Mouse (Mus musculus) liver, embryonic 11.5 days (tissue): ENCODE results near the gene Agpat4. TPM values are rescaled to one million over a fixed set of nuclear protein-coding genes. Genes with fewer than 3 reads are reported as not detected.
"Not testable (repeated sequence)": the region's sequence is repeated elsewhere in the genome, so short reads cannot be mapped to it uniquely, and the experiment has no call there.

ENCODE experiments used
- ATAC-seq: fragments of 200-750 bp; cut with Nextera tagmentation; replicated peaks from 2 replicates; pipeline ENCODE4 v1.8.0; 2017; ENCODE audit warnings: moderate number of reproducible peaks, mild to moderate bottlenecking, moderate TSS enrichment, moderate library complexity; ENCODE audit not compliant: low FRiP score
- DNase-seq: peaks from one replicate; pipeline ENCODE4 v3.0.0-alpha.2; 2017; ENCODE audit warnings: low spot score
- H3K27ac ChIP-seq: fragments of 300-500 bp; sonication (generic); 2 replicates; pipeline ENCODE4 v1.5.1; 2014; ENCODE audit warnings: mild to moderate bottlenecking, low read depth, low read length, control low read depth
- H3K27me3 ChIP-seq: fragments of 300-500 bp; sonication (generic); replicated peaks from 2 replicates; pipeline ENCODE4 v1.6.1; 2014; ENCODE audit warnings: low read length, mixed read lengths; ENCODE audit not compliant: control insufficient read depth, insufficient read depth
- H3K36me3 ChIP-seq: fragments of 300-500 bp; sonication (generic); 2 replicates; pipeline ENCODE4 v1.6.1; 2014; ENCODE audit warnings: mild to moderate bottlenecking, low read length, moderate library complexity, mixed read lengths; ENCODE audit not compliant: control insufficient read depth, insufficient read depth
- H3K4me1 ChIP-seq: fragments of 300-500 bp; sonication (generic); replicated peaks from 2 replicates; pipeline ENCODE4 v1.6.1; 2014; ENCODE audit warnings: low read length, mixed read lengths; ENCODE audit not compliant: control insufficient read depth, insufficient read depth
- H3K4me2 ChIP-seq: fragments of 300-500 bp; sonication (generic); 2 replicates; pipeline ENCODE4 v1.6.1; 2014; ENCODE audit warnings: mild to moderate bottlenecking, control low read depth, moderate library complexity
- H3K4me3 ChIP-seq: fragments of 300-500 bp; sonication (generic); 2 replicates; pipeline ENCODE4 v1.5.1; 2014; ENCODE audit warnings: low read depth, low read length, control low read depth
- H3K9ac ChIP-seq: fragments of 300-500 bp; sonication (generic); 2 replicates; pipeline ENCODE4 v1.6.1; 2014; ENCODE audit warnings: low read depth, low read length, control low read depth
- H3K9me3 ChIP-seq: fragments of 300-500 bp; sonication (generic); 2 replicates; pipeline ENCODE4 v1.6.1; 2016; ENCODE audit warnings: low read length, inconsistent platforms, mixed read lengths; ENCODE audit not compliant: control insufficient read depth
- WGBS: fragments of 180-500 bp; shearing (Covaris S2); extraction: QIAGEN DNeasy Blood & Tissue Kit; methylation state at CpG from one replicate; pipeline ENCODE4 v1.1.7; 2014; 5-methylcytosine and 5-hydroxymethylcytosine counted together
- polyA plus RNA-seq: library from polyadenylated mRNA; unstranded; fragments of >200 nt; fragmentation: Nextera tagmentation; extraction: Ambion mirVana; gene quantifications from 2 replicates; pipeline ENCODE4 v1.2.1, GENCODE M21; 2014

Gene Agpat4
- polyA plus RNA-seq, 1 experiment from 2014 or later: 30.4 TPM

DNA sequence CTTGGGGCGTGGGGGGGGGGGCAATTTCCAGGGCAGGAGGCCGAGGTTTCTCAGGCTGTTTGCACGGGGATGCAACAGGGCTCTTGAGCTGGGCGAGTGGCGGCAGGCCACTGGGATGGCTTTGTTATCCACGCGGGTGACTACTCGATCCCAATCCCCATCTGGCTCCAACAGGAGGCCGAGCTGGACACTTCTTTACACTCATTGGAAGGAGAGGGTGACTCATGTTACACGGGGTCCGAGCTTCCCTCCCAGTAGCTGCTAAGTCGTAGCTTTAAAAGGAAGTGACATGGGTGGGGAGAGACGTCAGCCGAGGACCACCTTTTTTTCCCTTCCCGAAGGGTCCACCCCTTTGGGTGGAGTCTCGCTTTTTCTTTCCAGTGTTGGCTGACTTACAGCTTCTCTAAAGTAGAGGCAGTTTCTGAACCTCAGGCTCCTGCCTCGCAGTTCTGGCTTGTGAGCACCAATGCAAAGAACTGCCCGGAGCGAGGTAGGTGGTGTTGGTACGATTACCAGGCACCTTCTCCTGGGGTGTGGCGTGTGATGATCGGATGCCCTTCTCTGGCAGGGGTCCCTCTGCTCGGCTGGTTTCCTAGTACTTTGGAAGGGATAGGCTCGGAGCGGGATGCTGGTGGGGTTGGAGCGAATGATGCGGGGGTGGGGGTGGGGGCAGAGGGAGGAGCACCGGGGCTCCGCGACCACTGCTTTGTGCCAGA, 580 bp downstream of the Agpat4 start:
- Histone ChIP-seq H3K4me2 (peak overlapping the region; percentile 97), H3K4me1 (peaks cover 15% of the 10 kb centered on the region), H3K27ac (peak overlapping the region; percentile 93), H3K36me3 (no peaks in the 10 kb centered on the region), H3K4me3 (peak overlapping the region; percentile 77), H3K27me3 (no peaks in the 10 kb centered on the region), H3K9ac (peak overlapping the region; percentile 87), H3K9me3 (no peaks in the 10 kb centered on the region)
- DNase-seq (peak; percentile 81), ATAC-seq (peak; percentile 95)
- WGBS: under 1% methylated on average over 30 of the region's 30 CpGs

DNA sequence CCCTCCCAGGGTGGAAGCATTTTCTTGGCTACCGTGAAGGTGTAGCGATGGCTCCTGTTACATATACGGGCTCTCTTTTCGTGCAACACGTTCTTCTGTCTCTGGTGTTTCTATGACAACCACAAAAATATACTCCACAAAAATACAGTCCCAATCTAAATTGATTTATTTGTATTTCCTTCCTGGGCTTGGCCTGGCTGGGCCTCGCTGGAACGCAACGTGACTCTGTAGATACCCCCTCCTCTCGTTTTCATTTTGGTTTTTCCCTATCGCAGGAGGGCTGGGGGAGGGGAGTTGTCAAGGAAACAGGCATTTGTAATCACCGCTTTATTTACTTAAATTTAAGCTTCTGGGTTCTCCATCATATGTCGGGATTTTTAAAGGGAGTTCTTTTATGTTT, 1.2 kb downstream of the Agpat4 start:
- peak; percentile 6; the same call in 1 of the 2 replicates for ATAC-seq

DNA sequence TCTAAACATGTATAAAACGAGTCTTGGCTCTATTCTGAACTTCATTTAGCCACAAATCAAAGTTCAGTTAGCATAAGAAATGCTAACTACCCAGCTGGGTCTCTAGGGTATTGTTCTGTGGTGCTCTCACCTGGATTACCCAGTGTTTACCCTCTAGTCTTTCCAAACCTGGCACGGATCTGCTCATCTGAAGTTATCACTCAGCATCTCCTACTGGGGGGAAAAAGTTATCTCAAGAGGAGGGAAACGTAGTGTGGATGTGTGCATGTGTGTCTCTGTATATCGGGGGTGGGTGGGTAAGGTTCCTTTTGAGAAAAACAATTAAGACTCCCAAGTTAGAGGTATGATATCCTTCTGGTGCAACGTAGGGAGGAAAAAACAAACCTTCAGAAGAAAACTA, 1.8 kb downstream of the Agpat4 start:
- H3K4me1 ChIP-seq: peaks cover 15% of the 10 kb centered on the region
- H3K36me3 ChIP-seq: peaks cover 5% of the 10 kb centered on the region
- DNase-seq (no peak), ATAC-seq (no peak)
- WGBS: 28% methylated on average over 5 of the region's 5 CpGs
- peak overlapping the region; percentile 77 for H3K4me3 ChIP-seq
- peak overlapping the region; percentile 97 for H3K4me2 ChIP-seq
- H3K27ac ChIP-seq: no peak overlapping the region
- no peaks in the 10 kb centered on the region for H3K9me3 ChIP-seq
- H3K27me3 ChIP-seq: no peaks in the 10 kb centered on the region
- H3K9ac ChIP-seq: peak overlapping the region; percentile 80

More for the DNA sequence above, 1.2 kb downstream of the Agpat4 start:
- Histone ChIP-seq H3K9ac (peak overlapping the region; percentile 80), H3K9me3 (no peaks in the 10 kb centered on the region), H3K4me2 (peak overlapping the region; percentile 97), H3K27ac (peak overlapping the region; percentile 93), H3K36me3 (peaks cover 3% of the 10 kb centered on the region; the same call in 1 of the 2 replicates), H3K4me3 (peak overlapping the region; percentile 77), H3K27me3 (no peaks in the 10 kb centered on the region), H3K4me1 (peaks cover 15% of the 10 kb centered on the region)
- DNase-seq: no peak
- WGBS: under 1% methylated on average over 12 of the region's 12 CpGs

DNA sequence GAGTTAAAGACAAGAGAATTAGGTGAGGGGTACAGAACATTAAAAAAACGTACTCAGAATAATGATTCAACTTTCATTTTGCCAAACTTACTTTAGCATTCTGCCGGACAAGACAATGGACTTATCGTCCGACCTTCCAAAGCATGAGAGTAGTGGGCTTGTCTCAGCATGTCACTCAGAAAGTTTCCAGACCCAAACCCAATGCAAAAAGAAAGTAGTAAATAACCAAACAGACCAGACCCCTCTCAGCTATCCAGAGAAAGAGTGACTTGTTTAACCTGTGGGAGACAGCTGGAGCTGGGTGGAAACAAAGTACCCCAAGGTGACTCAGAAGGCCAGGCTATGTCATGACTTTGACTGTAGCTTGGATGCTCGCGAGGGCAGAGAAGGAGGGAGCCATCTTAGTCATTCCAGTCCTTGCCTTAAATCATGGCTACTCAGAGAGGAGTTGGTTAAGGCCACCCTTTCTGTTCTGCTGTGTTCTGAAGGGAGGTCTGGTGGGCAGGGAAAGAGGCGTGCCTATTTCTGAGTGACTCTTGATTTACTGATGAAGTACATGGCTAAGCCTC, 2.8 kb downstream of the Agpat4 start:
- Histone ChIP-seq H3K36me3 (peaks cover 8% of the 10 kb centered on the region), H3K27ac (no peak overlapping the region), H3K4me3 (peak overlapping the region; percentile 13; the same call in 1 of the 2 replicates), H3K4me2 (peak overlapping the region; percentile 97), H3K27me3 (no peaks in the 10 kb centered on the region), H3K4me1 (peaks cover 15% of the 10 kb centered on the region), H3K9me3 (no peaks in the 10 kb centered on the region), H3K9ac (peak overlapping the region; percentile 22; the same call in 1 of the 2 replicates)
- 85% methylated on average over 7 of the region's 7 CpGs for WGBS
- ATAC-seq: no peak
- no peak for DNase-seq

DNA sequence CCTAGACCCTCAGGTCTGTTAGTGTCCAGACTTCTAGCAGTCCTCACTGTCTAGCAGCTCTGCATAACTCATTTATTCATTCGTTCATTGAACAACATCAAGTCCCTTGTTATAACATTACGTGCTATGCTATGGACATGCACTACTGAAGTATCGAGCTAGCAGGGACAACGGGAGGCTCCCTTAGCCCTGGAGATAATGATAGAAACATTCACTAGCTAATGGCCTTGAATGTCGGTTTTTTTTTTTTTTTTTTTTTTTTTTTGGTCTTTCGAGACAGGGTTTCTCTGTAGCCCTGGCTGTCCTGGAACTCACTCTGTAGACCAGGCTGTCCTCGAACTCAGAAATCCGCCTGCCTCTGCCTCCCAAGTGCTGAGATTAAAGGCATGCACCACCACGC, 3.8 kb downstream of the Agpat4 start:
- not testable (repeated sequence) for H3K9me3 ChIP-seq, H3K4me3 ChIP-seq, ATAC-seq, H3K27me3 ChIP-seq, H3K9ac ChIP-seq, DNase-seq, H3K36me3 ChIP-seq, H3K27ac ChIP-seq, H3K4me2 ChIP-seq
- peaks cover 15% of the 10 kb centered on the region for H3K4me1 ChIP-seq
- 79% methylated on average over 9 of the region's 9 CpGs for WGBS

DNA sequence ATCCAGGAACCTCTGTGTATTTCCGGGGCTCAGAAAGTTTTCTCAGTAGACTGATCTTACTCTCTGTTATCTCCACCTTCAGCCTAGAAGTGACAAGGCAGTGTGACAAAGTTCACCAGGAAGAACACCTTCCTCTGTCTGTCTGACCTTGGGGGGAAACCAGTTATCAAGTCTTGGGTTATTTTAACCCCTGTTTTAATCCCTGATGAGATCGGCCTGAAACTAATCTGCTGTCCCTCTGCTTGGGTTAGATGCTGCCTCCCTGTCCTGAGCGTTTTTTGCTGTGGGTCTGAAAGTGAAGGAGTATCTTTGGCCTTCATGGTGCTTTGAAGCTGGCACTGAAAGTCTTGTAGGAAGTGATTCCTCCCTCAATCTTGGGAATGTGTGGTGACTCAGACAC, 4.7 kb downstream of the Agpat4 start:
- no peak for ATAC-seq
- no peak for DNase-seq
- Histone ChIP-seq H3K36me3 (peaks cover 8% of the 10 kb centered on the region), H3K27ac (no peak overlapping the region), H3K4me1 (peaks cover 12% of the 10 kb centered on the region), H3K9ac (no peak overlapping the region), H3K4me2 (peak overlapping the region; percentile 28; the same call in 1 of the 2 replicates), H3K9me3 (no peaks in the 10 kb centered on the region), H3K4me3 (no peak overlapping the region), H3K27me3 (no peaks in the 10 kb centered on the region)
- WGBS: 54% methylated on average over 3 of the region's 3 CpGs

DNA sequence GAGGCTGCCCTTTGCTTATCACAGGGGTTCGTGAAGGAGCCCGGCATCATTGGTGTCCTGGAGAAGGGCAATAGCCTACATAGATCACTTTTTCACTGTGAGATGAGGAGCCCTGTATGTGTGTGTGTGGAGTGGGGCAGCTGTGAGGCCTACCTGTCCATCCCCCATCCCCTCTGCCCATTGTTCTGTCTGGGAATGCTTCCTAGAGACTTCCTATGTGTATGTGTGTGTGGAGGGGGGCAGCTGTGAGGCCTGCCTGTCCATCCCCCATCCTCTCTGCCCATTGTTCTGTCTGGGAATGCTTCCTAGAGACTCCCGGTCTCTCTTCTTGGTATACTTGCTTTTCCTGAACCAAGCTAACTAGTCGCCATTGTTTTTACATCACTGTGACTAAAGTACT, 8.6 kb downstream of the Agpat4 start:
- 84% methylated on average over 4 of the region's 4 CpGs for WGBS
- no peak overlapping the region for H3K27ac ChIP-seq
- no peaks in the 10 kb centered on the region for H3K9me3 ChIP-seq
- H3K4me2 ChIP-seq: no peak overlapping the region
- no peak overlapping the region for H3K9ac ChIP-seq
- H3K4me3 ChIP-seq: no peak overlapping the region
- peaks cover 8% of the 10 kb centered on the region for H3K36me3 ChIP-seq
- H3K27me3 ChIP-seq: no peaks in the 10 kb centered on the region
- H3K4me1 ChIP-seq: peaks cover 5% of the 10 kb centered on the region
- DNase-seq (no peak), ATAC-seq (no peak)

DNA sequence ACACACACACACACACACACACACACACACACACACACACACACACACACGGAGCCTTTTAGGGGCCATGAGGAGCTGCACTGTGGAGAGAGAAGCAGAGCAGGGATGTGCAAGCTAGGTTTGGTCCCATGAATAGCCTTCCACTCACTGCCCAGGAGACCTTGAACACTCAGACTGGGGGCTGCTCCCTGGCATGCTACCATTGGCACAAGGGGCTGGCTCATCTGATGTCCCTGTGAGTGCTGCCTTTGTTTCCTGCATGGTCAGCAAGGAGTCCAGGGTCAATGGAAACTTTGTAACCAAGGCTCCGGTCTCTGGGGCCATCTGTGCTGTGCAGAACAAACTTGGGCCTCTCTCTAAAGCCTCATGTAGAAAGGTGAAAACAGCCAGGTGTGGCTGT, 10.5 kb downstream of the Agpat4 start:
- H3K4me3 ChIP-seq: no peak overlapping the region
- H3K9ac ChIP-seq: no peak overlapping the region
- H3K4me2 ChIP-seq: no peak overlapping the region
- DNase-seq (no peak), ATAC-seq (no peak)
- H3K9me3 ChIP-seq: no peaks in the 10 kb centered on the region
- H3K27ac ChIP-seq: no peak overlapping the region
- H3K27me3 ChIP-seq: no peaks in the 10 kb centered on the region
- 87% methylated on average over 2 of the region's 2 CpGs for WGBS
- H3K36me3 ChIP-seq: peaks cover 8% of the 10 kb centered on the region
- H3K4me1 ChIP-seq: no peaks in the 10 kb centered on the region; the same call in 1 of the 2 replicates

DNA sequence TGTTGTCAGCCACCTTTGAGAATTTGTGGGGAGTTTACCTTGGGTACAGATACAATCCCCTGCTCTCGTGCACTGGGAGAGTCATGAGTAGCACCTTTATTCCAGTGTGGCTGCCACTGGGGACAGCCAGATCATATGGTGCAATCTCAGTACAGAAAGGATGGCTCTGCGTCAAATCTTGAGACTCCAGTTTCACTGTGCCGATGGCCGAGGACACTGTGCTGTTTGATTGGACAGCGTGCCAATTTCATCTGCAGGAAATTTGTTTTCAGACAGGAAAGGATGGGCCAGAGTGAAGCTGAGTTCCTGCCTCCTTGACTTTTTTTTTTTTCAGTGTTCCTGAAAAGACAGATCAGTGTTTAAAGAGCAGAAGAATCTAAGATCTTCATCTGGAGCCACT, 12.7 kb downstream of the Agpat4 start:
- ATAC-seq (no peak), DNase-seq (no peak)
- H3K36me3 ChIP-seq: no peaks in the 10 kb centered on the region; the same call in 1 of the 2 replicates
- H3K4me1 ChIP-seq: no peaks in the 10 kb centered on the region; the same call in 1 of the 2 replicates
- H3K27ac ChIP-seq: no peak overlapping the region
- H3K9me3 ChIP-seq: no peaks in the 10 kb centered on the region
- WGBS: 90% methylated on average over 5 of the region's 5 CpGs
- H3K27me3 ChIP-seq: no peaks in the 10 kb centered on the region
- H3K4me3 ChIP-seq: no peak overlapping the region
- no peak overlapping the region for H3K9ac ChIP-seq
- no peak overlapping the region for H3K4me2 ChIP-seq
